7 mouse cellular contexts compared by ENCODE assay signal in the genomic region with DNA sequence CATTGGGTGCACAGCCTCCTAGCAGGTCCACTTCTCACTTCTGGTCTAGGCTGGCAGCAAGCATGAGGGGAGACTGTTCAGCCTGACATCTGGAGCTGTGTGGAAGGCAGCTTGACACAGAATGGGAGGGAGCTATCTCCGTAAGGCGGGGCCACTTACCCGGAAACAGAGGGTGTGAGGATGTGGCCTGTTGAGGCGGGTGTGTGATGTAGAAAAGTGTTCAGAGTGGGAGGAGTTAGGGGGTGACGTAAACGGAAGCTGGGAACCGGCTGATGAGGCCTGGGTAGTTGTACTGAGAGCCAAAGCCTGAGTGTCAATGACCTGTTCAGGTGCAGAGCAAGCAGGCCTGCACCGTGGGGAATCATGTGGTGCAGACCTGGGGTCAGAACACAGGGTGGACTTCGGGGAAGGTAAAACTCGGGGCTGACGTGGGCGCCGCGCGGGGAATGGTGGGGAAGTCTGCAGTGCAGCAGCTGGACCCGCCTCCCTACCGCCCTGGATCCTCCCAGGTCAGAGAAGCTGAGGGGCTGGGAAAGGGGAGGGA. TPM values are rescaled to one million over a fixed set of nuclear protein-coding genes. Genes with fewer than 3 reads are reported as not detected.
A peak's percentile ranks its signal among the peaks of the same experiment; 100 is the strongest.
DNase-seq lines count a peak whose midpoint lies in the region; ATAC-seq lines count a peak whose summit lies in the region.
"Not testable (repeated sequence)": the region's sequence is repeated elsewhere in the genome, so short reads cannot be mapped to it uniquely, and the experiment has no call there.

Gene Zfp983 (plus strand): TSS at position 261 of the 544 bp plus-strand sequence.

- H3K27me3 ChIP-seq in embryonic facial prominence, embryonic 12.5 days; limb, embryonic 11.5 days (ENCODE audit: control insufficient read depth, insufficient read depth, low read length); midbrain, embryonic 14.5 days (ENCODE audit: control insufficient read depth, insufficient read depth, low read length): not testable (repeated sequence)

- H3K27ac ChIP-seq in embryonic facial prominence, embryonic 12.5 days = peak within 1 kb of the TSS; percentile 69
- not testable (repeated sequence) for H3K27ac ChIP-seq in limb, embryonic 11.5 days (replicated peaks; ENCODE audit: low read depth, low read length)
- peak within 1 kb of the TSS; percentile 74 for H3K27ac ChIP-seq in midbrain, embryonic 14.5 days (replicated peaks; ENCODE audit: low read depth, low read length)

- peak; percentile 64 for DNase-seq in adrenal gland, postnatal 25 days
- DNase-seq in heart, adult 11 months = peak; percentile 99
- peak; percentile 73 for DNase-seq in kidney, adult 18-20 months
- DNase-seq in limb, embryonic 11.5 days (ENCODE audit: low spot score) = peak; percentile 80
- peak; percentile 90 for DNase-seq in midbrain, embryonic 14.5 days
- DNase-seq in spleen, adult 18-20 months = peak; percentile 70 to 73

- not testable (repeated sequence) for H3K4me1 ChIP-seq in embryonic facial prominence, embryonic 12.5 days; limb, embryonic 11.5 days (ENCODE audit: control insufficient read depth, insufficient read depth, low read length); midbrain, embryonic 14.5 days (ENCODE audit: control insufficient read depth, insufficient read depth, low read length)

- ATAC-seq in embryonic facial prominence, embryonic 12.5 days (ENCODE audit: insufficient number of reproducible peaks, insufficient read depth, low FRiP score, low TSS enrichment) = peak; percentile 99
- ATAC-seq in limb, embryonic 11.5 days (ENCODE audit: insufficient number of reproducible peaks, low FRiP score, low TSS enrichment, low read depth) = peak; percentile 99
- ATAC-seq in midbrain, embryonic 14.5 days (ENCODE audit: low FRiP score, low TSS enrichment) = peak; percentile 98

- peak within 1 kb of the TSS; percentile 43 for H3K4me2 ChIP-seq in embryonic facial prominence, embryonic 12.5 days (replicated peaks)
- H3K4me2 ChIP-seq in limb, embryonic 11.5 days (ENCODE audit: low read depth, severe bottlenecking) = peak within 1 kb of the TSS; percentile 40
- H3K4me2 ChIP-seq in midbrain, embryonic 14.5 days (ENCODE audit: low read length) = peak within 1 kb of the TSS; percentile 58

- H3K9ac ChIP-seq in embryonic facial prominence, embryonic 12.5 days = peak within 1 kb of the TSS; percentile 15; the same call in 1 of the 2 replicates
- H3K9ac ChIP-seq in limb, embryonic 11.5 days (ENCODE audit: low read length) = not testable (repeated sequence)
- peak within 1 kb of the TSS; percentile 48 for H3K9ac ChIP-seq in midbrain, embryonic 14.5 days (replicated peaks; ENCODE audit: low read length)

- not testable (repeated sequence) for H3K36me3 ChIP-seq in embryonic facial prominence, embryonic 12.5 days; limb, embryonic 11.5 days (ENCODE audit: control insufficient read depth, insufficient read depth, low read length); midbrain, embryonic 14.5 days (ENCODE audit: control insufficient read depth, insufficient read depth, low read length)

- not testable (repeated sequence) for H3K9me3 ChIP-seq in embryonic facial prominence, embryonic 12.5 days; limb, embryonic 11.5 days (ENCODE audit: control insufficient read depth, low read length); midbrain, embryonic 14.5 days (ENCODE audit: control insufficient read depth, low read length)

- WGBS in embryonic facial prominence, embryonic 12.5 days = 0% methylated on average over 17 of the region's 17 CpGs
- WGBS in limb, embryonic 11.5 days = 1% methylated on average over 17 of the region's 17 CpGs
- whole genome bisulfite sequencing in midbrain, embryonic 14.5 days = under 1% methylated on average over 17 of the region's 17 CpGs

- peak within 1 kb of the TSS; percentile 44 for H3K4me3 ChIP-seq in embryonic facial prominence, embryonic 12.5 days
- H3K4me3 ChIP-seq in limb, embryonic 11.5 days (ENCODE audit: low read depth, low read length) = peak within 1 kb of the TSS; percentile 30
- peak within 1 kb of the TSS; percentile 42 for H3K4me3 ChIP-seq in midbrain, embryonic 14.5 days (replicated peaks; ENCODE audit: low read depth, low read length)

RNA-seq across cellular contexts. Expression of gene Zfp983, which starts in this region (rescaled TPM):
- total RNA-seq in adrenal gland, postnatal 25 days (2021) = 7.8 and 10.0 TPM in 2 replicates
- 5.5 and 6.7 TPM in 2 replicates for polyA plus RNA-seq in embryonic facial prominence, embryonic 12.5 days (2016; fragmentation: Nextera tagmentation; extraction: Ambion mirVana)
- 4.8 and 4.9 TPM in 2 replicates for polyA plus RNA-seq in limb, embryonic 11.5 days (2014; fragmentation: Nextera tagmentation; extraction: Ambion mirVana)
- polyA plus RNA-seq in midbrain, embryonic 14.5 days (2014; fragmentation: Nextera tagmentation; extraction: Ambion mirVana) = 11.5 and 16.1 TPM in 2 replicates
